Mouse (Mus musculus) ES-E14 (cell line): ENCODE measurements around the gene Pigb. TPM values are rescaled to one million over a fixed set of nuclear protein-coding genes. Genes with fewer than 3 reads are reported as not detected.

ENCODE experiments used
- DNase-seq: peaks from one replicate; pipeline ENCODE4 v3.0.0-alpha.2; 2013; ENCODE audit warnings: low read depth, low spot score
- H3K27ac ChIP-seq: 2 replicates; pipeline ENCODE4 v1.5.1; 2012; ENCODE audit warnings: low read depth, mild to moderate bottlenecking, low read length, moderate library complexity, mixed read lengths; ENCODE audit not compliant: poor library complexity, insufficient read depth, severe bottlenecking
- H3K36me3 ChIP-seq: 2 replicates; pipeline ENCODE4 v1.6.1; 2012; ENCODE audit warnings: mild to moderate bottlenecking, low read length, moderate library complexity, mixed read lengths; ENCODE audit not compliant: control insufficient read depth, poor library complexity, insufficient read depth, severe bottlenecking
- H3K4me1 ChIP-seq, 2 experiments: fragments of 150-350 bp in 1 of 2; sonication (generic) in 1 of 2; 2 replicates each; pipeline ENCODE4 v1.6.1; 2012; ENCODE audit warnings: low read length in 2 of 2, mild to moderate bottlenecking in 1 of 2, mixed read lengths in 1 of 2; ENCODE audit not compliant: control insufficient read depth in 2 of 2, insufficient read depth in 2 of 2, poor library complexity in 1 of 2
- H3K4me3 ChIP-seq, 2 experiments: fragments of 150-350 bp in 1 of 2; sonication (generic) in 1 of 2; 2 replicates each; pipeline ENCODE4 v1.5.1; 2012; ENCODE audit warnings: low read length in 2 of 2, low read depth in 1 of 2, mild to moderate bottlenecking in 1 of 2, mixed read lengths in 1 of 2; ENCODE audit not compliant: insufficient read depth in 1 of 2, poor library complexity in 1 of 2, severe bottlenecking in 1 of 2
- H3K9ac ChIP-seq: 2 replicates; pipeline ENCODE4 v1.6.1; 2012; ENCODE audit warnings: low read depth, mild to moderate bottlenecking, low read length, mixed read lengths; ENCODE audit not compliant: poor library complexity, insufficient read depth, severe bottlenecking
- H3K9me3 ChIP-seq: fragments of 150-350 bp; sonication (generic); 2 replicates; pipeline ENCODE4 v1.6.1; 2012; ENCODE audit warnings: low read depth, mild to moderate bottlenecking, low read length; ENCODE audit not compliant: control insufficient read depth, insufficient read depth
- CHD2 ChIP-seq: IDR thresholded peaks from 2 replicates; pipeline ENCODE4 v1.6.1; 2014; ENCODE audit warnings: mild to moderate bottlenecking, low read depth, low read length, inconsistent platforms
- HCFC1 ChIP-seq: IDR thresholded peaks from 2 replicates; pipeline ENCODE4 v1.6.1; 2012; ENCODE audit warnings: low read length, inconsistent platforms, borderline replicate concordance; ENCODE audit not compliant: insufficient read depth
- MAFK ChIP-seq: IDR thresholded peaks from 2 replicates; pipeline ENCODE4 v1.6.1; 2014; ENCODE audit warnings: mild to moderate bottlenecking, low read depth, low read length, inconsistent platforms; ENCODE audit not compliant: insufficient read depth
- ZC3H11A ChIP-seq: IDR thresholded peaks from 2 replicates; pipeline ENCODE4 v1.6.1; 2012; ENCODE audit warnings: low read depth, mild to moderate bottlenecking, inconsistent platforms, low read length, borderline replicate concordance
- ZNF384 ChIP-seq: IDR thresholded peaks from 2 replicates; pipeline ENCODE4 v1.6.1; 2012; ENCODE audit warnings: low read depth, low read length, inconsistent platforms
- in situ Hi-C, 2 experiments: fragments of 600-800 bp; cut with MboI; formaldehyde crosslinking; loops; one replicate each; pipeline ENCODE4 v1.15.1; 2025; ENCODE audit warnings: low sequenced_read_pairs in 2 of 2, inconsistent platforms in 1 of 2; ENCODE audit not compliant: unreplicated experiment in 2 of 2
- total RNA-seq: library from RNA; depleted of rRNA; stranded (reverse); fragments of 300-350 nt; gene quantifications from 2 replicates; pipeline ENCODE4 v1.2.3, GENCODE M21; 2012

Pigb gene
- total RNA-seq, 1 experiment: 14.9 TPM

GRCm38 (mm10) chr9:73047906-73048305, 7.7 kb upstream of the Pigb start:
- TF ChIP-seq ZNF384 (no peak), HCFC1 (no peak), CHD2 (no peak), ZC3H11A (no peak), MAFK (no peak)

GRCm38 (mm10) chr9:73045711-73046110, 5.5 kb upstream of the Pigb start:
- peak overlapping the region in 1 of 2 experiments; percentile 86; a peak in 2 of 4 replicates for H3K4me3 ChIP-seq
- no peaks in the 10 kb centered on the region; a peak in 2 of 4 replicates for H3K4me1 ChIP-seq
- in situ Hi-C loops: loop anchor here in 1 of 2 experiments (5.0 kb wide), 1 partner anchor 37 kb away; no protein-coding TSS in a partner anchor
- no peaks in the 10 kb centered on the region for H3K9me3 ChIP-seq
- no peak for DNase-seq
- TF ChIP-seq MAFK: no peak
- TF ChIP-seq ZNF384: no peak
- no peak for TF ChIP-seq HCFC1
- no peak overlapping the region for H3K27ac ChIP-seq
- no peaks in the 10 kb centered on the region for H3K36me3 ChIP-seq
- no peak overlapping the region for H3K9ac ChIP-seq

More at GRCm38 (mm10) chr9:73047906-73048305, 7.7 kb upstream of the Pigb start:
- Histone ChIP-seq H3K9ac (no peak overlapping the region), H3K27ac (no peak overlapping the region), H3K4me1 (no peaks in the 10 kb centered on the region; a peak in 2 of 4 replicates), H3K4me3 (no peak overlapping the region), H3K36me3 (no peaks in the 10 kb centered on the region), H3K9me3 (no peaks in the 10 kb centered on the region)
- in situ Hi-C loops: loop anchor here in 1 of 2 experiments (5.0 kb wide), 1 partner anchor 34 kb away; no protein-coding TSS in a partner anchor
- DNase-seq: no peak

- in situ Hi-C loops: loop anchor here in 1 of 2 experiments (5.0 kb wide), 1 partner anchor 37 kb away; no protein-coding TSS in a partner anchor
- TF ChIP-seq HCFC1 (no peak), CHD2 (no peak), ZC3H11A (no peak), MAFK (no peak), ZNF384 (no peak)
- no peak overlapping the region for H3K27ac ChIP-seq
- peak overlapping the region; percentile 61 to 86 for H3K4me3 ChIP-seq
- H3K36me3 ChIP-seq: no peaks in the 10 kb centered on the region
- no peaks in the 10 kb centered on the region for H3K9me3 ChIP-seq
- peak overlapping the region; percentile 43; the same call in 1 of the 2 replicates for H3K9ac ChIP-seq
- DNase-seq: no peak
- no peaks in the 10 kb centered on the region; a peak in 2 of 4 replicates for H3K4me1 ChIP-seq
These were observed 5.0 kb upstream of the Pigb start for GRCm38 (mm10) chr9:73045204-73045603.

GRCm38 (mm10) chr9:73044146-73045079, 4.2 kb upstream of the Pigb start, which contains the start of gene Rab27a:
Gene Rab27a (plus strand): TSS chr9:73044854.
- Histone ChIP-seq H3K27ac (no peak within 1 kb of the TSS), H3K9me3 (no peaks in the 10 kb centered on the region), H3K4me3 (peak within 1 kb of the TSS; percentile 61 to 86), H3K36me3 (no peaks in the 10 kb centered on the region), H3K4me1 (no peaks in the 10 kb centered on the region; a peak in 1 of 4 replicates), H3K9ac (peak within 1 kb of the TSS; percentile 43)
- in situ Hi-C loops: loop anchor here in 1 of 2 experiments (5.0 kb wide), 1 partner anchor 38 kb away; no protein-coding TSS in a partner anchor
- DNase-seq: peak; percentile 86
- TF ChIP-seq HCFC1: no peak
- no peak for TF ChIP-seq MAFK
- peak; percentile 76; the same call in 1 of the 2 replicates for TF ChIP-seq ZC3H11A
- no peak for TF ChIP-seq ZNF384
